ENCODE assay signal across 27 mouse cellular contexts in genomic region chr19:43528056-43528587, GRCm38 (mm10). TPM values are rescaled to one million over a fixed set of nuclear protein-coding genes. Genes with fewer than 3 reads are reported as not detected.
DNase-seq lines count a peak whose midpoint lies in the region; ATAC-seq and TF ChIP-seq lines count a peak whose summit lies in the region.
"Had no signal": no experiment of that assay in that cellular context is flagged by ENCODE, and none has a peak within 500 bp of the region (broad histone marks: within the 10 kb centered on the region; RNA-seq: fewer than 3 reads in every experiment).

No protein-coding gene starts in this region.

- H3K36me3 ChIP-seq in heart, embryonic 11.5 days (ENCODE audit: control insufficient read depth, insufficient read depth, low read length): no peaks in the 10 kb centered on the region
- H3K36me3 ChIP-seq in thymus, adult 2 months (ENCODE audit: control insufficient read depth, insufficient read depth, low read length): no peaks in the 10 kb centered on the region
- H3K36me3 ChIP-seq: embryonic facial prominence, embryonic 10.5 days; embryonic facial prominence, embryonic 13.5 days; forebrain, embryonic 12.5 days; forebrain, embryonic 15.5 days; heart, embryonic 15.5 days; hindbrain, embryonic 12.5 days; hindbrain, embryonic 15.5 days; intestine, embryonic 15.5 days had no signal

- intact Hi-C loops in heart, postnatal 14 days (cut with DNase I): no loop called here

- TF ChIP-seq POLR2A in thymus, adult 2 months (IDR thresholded peaks at IDR 0.05; ENCODE audit: control insufficient read depth, extremely low read depth, insufficient read depth, low read length, poor library complexity): no peak

- no peaks in the 10 kb centered on the region for H3K27me3 ChIP-seq in heart, embryonic 11.5 days (ENCODE audit: control insufficient read depth, insufficient read depth, low read length)
- no peaks in the 10 kb centered on the region for H3K27me3 ChIP-seq in thymus, adult 2 months (ENCODE audit: control insufficient read depth, insufficient read depth, low read length)
- H3K27me3 ChIP-seq: forebrain, embryonic 15.5 days; hindbrain, embryonic 15.5 days; intestine, embryonic 15.5 days had no signal

- peak; percentile 63 for DNase-seq in gastrocnemius, adult 18-20 months (ENCODE audit: low spot score)
- no peak for DNase-seq in gastrocnemius, postnatal 4 days (ENCODE audit: low spot score in 2 of 2)
- DNase-seq in heart, adult 11 months: peak; percentile 95
- DNase-seq in heart, postnatal 14 days: no peak
- DNase-seq in heart, adult 8-10 months (ENCODE audit: low spot score): peak; percentile 44
- peak; percentile 28 for DNase-seq in gastrocnemius, postnatal 25 days
- no peak for DNase-seq in thymus, adult 2 months
- DNase-seq: adrenal gland, adult 8-10 months; adrenal gland, postnatal 25 days; cerebellum, adult 11-12 months; cerebellum, adult 8-10 months; cerebellum, postnatal 10 days; cerebellum, postnatal 36 days; embryo, embryonic 11 days; kidney, adult 18-20 months; kidney, adult 9 months had no signal

- H3K9ac ChIP-seq in heart, embryonic 11.5 days (ENCODE audit: low read depth, low read length): no peak overlapping the region
- H3K9ac ChIP-seq: embryonic facial prominence, embryonic 13.5 days; forebrain, embryonic 12.5 days; forebrain, embryonic 15.5 days; heart, embryonic 15.5 days; hindbrain, embryonic 12.5 days; hindbrain, embryonic 15.5 days; intestine, embryonic 15.5 days had no signal

- H3K4me1 ChIP-seq in heart, embryonic 11.5 days (ENCODE audit: control insufficient read depth, insufficient read depth, low read length): 0 out of 2 replicates have a peak, but pooled peaks cover 6% of the 10 kb centered on the region
- peaks cover 22% of the 10 kb centered on the region for H3K4me1 ChIP-seq in thymus, adult 2 months (replicated peaks; ENCODE audit: control insufficient read depth, insufficient read depth, low read length)

- H3K27ac ChIP-seq in heart, embryonic 11.5 days (ENCODE audit: low read depth, low read length): no peak overlapping the region
- no peak overlapping the region for H3K27ac ChIP-seq in thymus, adult 2 months (ENCODE audit: control insufficient read depth, insufficient read depth, low read length)
- H3K27ac ChIP-seq: embryonic facial prominence, embryonic 10.5 days; embryonic facial prominence, embryonic 13.5 days; forebrain, embryonic 12.5 days; forebrain, embryonic 15.5 days; heart, embryonic 15.5 days; hindbrain, embryonic 12.5 days; hindbrain, embryonic 15.5 days; intestine, embryonic 15.5 days had no signal

- no peak for ATAC-seq in heart, embryonic 11.5 days (replicated peaks; ENCODE audit: insufficient number of reproducible peaks, low FRiP score, low TSS enrichment)
- ATAC-seq: activated CD4-positive, CD25-positive, alpha-beta regulatory T cell, adult 4 months; forebrain, embryonic 15.5 days; intestine, embryonic 15.5 days had no signal

- TF ChIP-seq CTCF in thymus, adult 2 months (IDR thresholded peaks at IDR 0.05; ENCODE audit: borderline replicate concordance, control insufficient read depth, extremely low read depth, insufficient read depth, low read length, poor library complexity): no peak

- H3K9me3 ChIP-seq in heart, embryonic 11.5 days (replicated peaks; ENCODE audit: control insufficient read depth, low read length): no peaks in the 10 kb centered on the region
- H3K9me3 ChIP-seq: embryonic facial prominence, embryonic 10.5 days; embryonic facial prominence, embryonic 13.5 days; forebrain, embryonic 12.5 days; forebrain, embryonic 15.5 days; heart, embryonic 15.5 days; hindbrain, embryonic 12.5 days; hindbrain, embryonic 15.5 days; intestine, embryonic 15.5 days had no signal

- H3K4me3 ChIP-seq in heart, embryonic 11.5 days (ENCODE audit: low read depth, low read length): no peak overlapping the region
- H3K4me3 ChIP-seq in thymus, adult 2 months (ENCODE audit: control insufficient read depth, insufficient read depth, low read length): no peak overlapping the region
- H3K4me3 ChIP-seq: embryonic facial prominence, embryonic 10.5 days; embryonic facial prominence, embryonic 13.5 days; erythroblast, embryonic 14.5 days; forebrain, embryonic 12.5 days; forebrain, embryonic 15.5 days; heart, embryonic 15.5 days; hindbrain, embryonic 12.5 days; hindbrain, embryonic 15.5 days; intestine, embryonic 15.5 days had no signal

- WGBS in heart, embryonic 11.5 days (ENCODE audit: insufficient replicate concordance): 77% methylated on average over 8 of the region's 8 CpGs
- WGBS in thymus, adult 2 months: 95% methylated on average over 8 of the region's 8 CpGs

- no peak overlapping the region for H3K4me2 ChIP-seq in heart, embryonic 11.5 days
- H3K4me2 ChIP-seq: embryonic facial prominence, embryonic 13.5 days; forebrain, embryonic 12.5 days; forebrain, embryonic 15.5 days; heart, embryonic 15.5 days; hindbrain, embryonic 12.5 days; hindbrain, embryonic 15.5 days; intestine, embryonic 15.5 days had no signal

RNA-seq across cellular contexts. Expression of gene Got1, which starts 3.7 kb away (rescaled TPM):
- total RNA-seq in gastrocnemius, adult 18-20 months (2021): 100 to 1,000 TPM; 394 to 432 TPM
- total RNA-seq in gastrocnemius, postnatal 4 days (2021): 100 to 1,000 TPM; 102 to 115 TPM
- total RNA-seq in heart, postnatal 14 days (2021): 100 to 1,000 TPM; 687 to 721 TPM
- 1,000 to 10,000 TPM in 3 of 4 experiments, 100 to 1,000 TPM in 1; 973 to 1,404 (median 1,052) TPM for total RNA-seq in heart, adult 8-10 months (2022)
- polyA plus RNA-seq in heart, embryonic 11.5 days (2014; fragmentation: Nextera tagmentation; extraction: Ambion mirVana): 134 and 158 TPM in 2 replicates
- total RNA-seq in gastrocnemius, postnatal 25 days (2021): 100 to 1,000 TPM; 350 to 495 TPM
- polyA plus RNA-seq in thymus, adult 2 months (2012; rRNA removed): 27.8 and 41.4 TPM in 2 replicates

Comparison
In these comparisons a context has a peak if more than half of its experiments do, and no peak if none do; other contexts are left out.
1. DNase-seq: peak in gastrocnemius, adult 18-20 months (single experiment), heart, adult 11 months (single experiment), heart, adult 8-10 months (single experiment) and gastrocnemius, postnatal 25 days (single experiment); none in gastrocnemius, postnatal 4 days (0 of 2), heart, postnatal 14 days (0 of 2) and thymus, adult 2 months (single experiment).